Mouse (Mus musculus): ENCODE results near the gene Zbtb5. TPM values are rescaled to one million over a fixed set of nuclear protein-coding genes. Genes with fewer than 3 reads are reported as not detected.
A peak's percentile ranks its signal among the peaks of the same experiment; 100 is the strongest.
"Not testable (repeated sequence)": the region's sequence is repeated elsewhere in the genome, so short reads cannot be mapped to it uniquely, and the experiment has no call there.

Gene Zbtb5
- total RNA-seq, 2 experiments from 2014 or later = 9.7 to 10.3 TPM

DNA sequence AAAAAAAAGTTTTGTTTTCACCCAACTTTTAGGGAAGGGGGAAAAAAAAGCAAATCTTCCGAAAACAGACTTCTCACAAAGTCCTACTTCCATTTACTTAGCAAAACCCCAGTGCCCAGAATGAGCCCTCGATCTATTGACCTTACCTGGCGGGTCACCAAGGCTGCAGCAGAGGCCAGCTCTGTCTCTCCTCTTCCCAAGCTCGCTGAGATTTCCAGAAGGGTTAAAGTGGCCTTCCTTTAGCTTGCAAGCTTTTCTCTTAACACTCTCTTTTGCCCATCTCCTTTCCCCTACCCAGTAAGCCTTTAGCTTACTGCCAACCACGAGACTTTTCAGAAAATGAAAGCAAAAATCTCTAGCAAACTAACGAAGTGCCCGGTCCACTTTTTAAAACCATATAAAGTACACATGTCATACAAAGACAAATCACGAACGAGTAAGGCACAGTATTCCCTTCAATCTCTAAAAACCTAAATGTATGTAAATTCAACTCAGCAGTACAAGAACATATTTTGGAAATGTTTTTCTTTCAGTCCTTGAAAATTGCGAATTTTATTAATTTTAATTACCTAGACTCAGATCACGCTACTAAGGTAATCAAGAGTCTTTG lies 1.3 kb downstream of the Zbtb5 start:
- DNase-seq = no peak

DNA sequence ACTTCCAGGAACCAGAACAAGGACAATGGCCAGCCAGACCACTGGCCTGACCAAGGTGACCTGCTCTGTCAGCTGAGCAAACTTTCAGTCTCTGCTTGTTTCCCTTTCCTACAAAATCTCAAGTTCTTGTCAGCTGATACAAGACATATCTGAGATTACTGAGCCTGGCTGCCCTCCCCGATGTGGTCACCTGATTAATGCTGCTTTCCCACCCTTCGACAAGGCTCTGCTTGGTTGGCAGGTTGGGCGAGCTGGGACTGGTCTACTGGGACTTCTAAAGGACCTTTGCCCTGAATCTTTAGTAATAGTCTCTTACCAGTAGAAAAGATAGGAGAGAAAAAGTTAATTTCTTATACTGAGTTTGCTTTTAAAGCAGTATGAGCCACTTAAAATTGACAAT lies 6.8 kb downstream of the Zbtb5 start:
- DNase-seq = no peak

DNA sequence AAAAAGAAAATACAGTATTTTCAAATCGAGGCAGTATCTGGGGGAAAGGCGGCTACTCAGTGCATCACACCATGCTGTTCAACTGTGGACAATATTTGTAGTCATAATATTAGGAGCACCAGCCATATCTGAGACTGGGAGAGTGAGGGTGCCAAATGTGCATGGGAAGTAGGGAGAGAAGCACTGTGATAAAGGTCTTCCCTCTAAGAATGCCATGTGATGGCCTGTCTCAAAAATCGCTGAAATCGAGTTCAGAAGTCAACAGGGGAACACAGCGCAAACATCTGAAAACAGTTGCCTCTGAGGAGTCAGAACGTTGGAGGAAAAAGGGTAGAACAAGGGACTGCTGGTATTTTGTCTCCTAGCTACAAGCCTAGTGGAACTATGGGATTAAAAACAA lies 12.2 kb downstream of the Zbtb5 start:
- DNase-seq = no peak

DNA sequence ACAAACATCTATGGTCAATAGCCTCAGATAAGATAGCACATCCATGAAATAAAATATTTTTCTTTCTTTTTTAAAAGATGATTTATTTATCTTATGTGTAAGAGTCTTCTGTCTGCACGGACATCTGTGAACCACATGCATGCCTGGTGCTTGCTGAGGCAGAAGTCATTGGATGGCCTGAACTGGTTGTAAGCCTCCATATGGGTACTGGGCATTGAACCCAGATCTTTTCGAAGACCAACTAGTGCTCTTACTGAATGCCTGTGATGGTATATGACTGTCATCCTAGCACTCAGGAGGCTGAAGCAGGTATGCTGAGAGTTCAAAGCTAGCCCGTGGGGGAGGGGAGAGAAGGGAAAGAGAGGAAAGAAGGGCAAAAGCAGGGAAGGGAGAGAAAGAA lies 14.1 kb downstream of the Zbtb5 start:
- no peak for DNase-seq

- no peak for DNase-seq
These were observed 17.4 kb downstream of the Zbtb5 start for GRCm38 (mm10) chr4:44994776-44995175.

DNA sequence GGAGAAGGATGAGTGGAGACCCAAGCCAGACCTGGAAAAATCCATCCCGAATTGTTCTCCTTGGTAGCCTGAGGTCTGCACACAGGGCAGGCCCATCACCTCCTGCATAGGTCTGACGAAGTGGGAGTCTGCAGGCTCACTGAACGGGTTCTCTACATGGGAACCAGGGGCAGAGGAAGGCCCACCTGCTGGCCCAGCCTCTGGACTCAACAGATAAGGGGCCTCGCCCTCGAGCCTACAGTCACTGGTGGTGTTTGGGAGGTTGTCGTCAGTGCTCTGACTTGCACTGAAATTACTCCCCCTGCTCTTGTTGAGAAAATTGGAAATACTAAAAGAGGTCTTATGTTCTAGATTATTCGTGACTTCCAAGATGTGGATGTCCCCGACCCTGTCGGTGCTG lies 18.4 kb downstream of the Zbtb5 start:
- no peak for DNase-seq

DNA sequence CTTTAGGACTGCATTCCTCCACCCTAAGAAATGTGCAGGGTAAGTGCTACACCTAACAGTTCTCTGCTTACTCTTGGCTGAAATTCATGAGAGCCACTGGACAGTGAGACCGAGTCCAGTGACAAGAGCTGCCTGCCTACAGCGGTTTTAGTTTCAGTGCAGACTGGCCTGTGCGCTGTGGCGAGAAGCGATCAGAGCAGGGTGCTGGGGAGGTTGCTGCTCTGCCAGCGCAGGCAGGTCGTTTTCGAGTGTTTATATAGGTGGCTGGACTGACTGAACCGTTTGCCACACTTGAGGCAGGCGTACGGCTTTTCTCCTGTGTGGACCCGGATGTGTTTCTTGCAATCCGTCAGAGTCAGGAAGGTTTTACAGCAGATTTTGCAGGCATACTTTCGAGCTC lies 19.0 kb downstream of the Zbtb5 start:
- not testable (repeated sequence) for DNase-seq

GRCm38 (mm10) chr4:44992330-44992729 lies 19.9 kb downstream of the Zbtb5 start:
- DNase-seq = not testable (repeated sequence)

DNA sequence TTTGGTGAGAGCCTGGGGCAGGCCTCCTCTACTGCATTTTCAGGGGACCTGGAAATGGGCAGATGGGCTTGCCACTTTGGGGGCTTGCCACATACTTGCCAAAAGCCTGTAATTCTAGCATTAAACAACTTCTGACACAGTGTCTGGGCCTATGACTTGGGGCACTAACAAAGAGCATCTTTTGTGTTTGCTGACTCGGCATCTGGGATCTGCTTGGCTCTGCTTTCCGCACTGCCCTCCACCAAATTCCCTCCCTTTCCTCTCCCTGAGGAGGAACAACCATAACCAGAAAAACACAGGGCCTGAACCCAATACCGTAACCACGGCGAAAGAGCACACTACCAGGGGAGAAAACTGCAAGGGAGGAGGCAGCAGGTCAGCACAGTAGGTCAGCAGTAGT lies 21.7 kb downstream of the Zbtb5 start:
- no peak for DNase-seq

DNA sequence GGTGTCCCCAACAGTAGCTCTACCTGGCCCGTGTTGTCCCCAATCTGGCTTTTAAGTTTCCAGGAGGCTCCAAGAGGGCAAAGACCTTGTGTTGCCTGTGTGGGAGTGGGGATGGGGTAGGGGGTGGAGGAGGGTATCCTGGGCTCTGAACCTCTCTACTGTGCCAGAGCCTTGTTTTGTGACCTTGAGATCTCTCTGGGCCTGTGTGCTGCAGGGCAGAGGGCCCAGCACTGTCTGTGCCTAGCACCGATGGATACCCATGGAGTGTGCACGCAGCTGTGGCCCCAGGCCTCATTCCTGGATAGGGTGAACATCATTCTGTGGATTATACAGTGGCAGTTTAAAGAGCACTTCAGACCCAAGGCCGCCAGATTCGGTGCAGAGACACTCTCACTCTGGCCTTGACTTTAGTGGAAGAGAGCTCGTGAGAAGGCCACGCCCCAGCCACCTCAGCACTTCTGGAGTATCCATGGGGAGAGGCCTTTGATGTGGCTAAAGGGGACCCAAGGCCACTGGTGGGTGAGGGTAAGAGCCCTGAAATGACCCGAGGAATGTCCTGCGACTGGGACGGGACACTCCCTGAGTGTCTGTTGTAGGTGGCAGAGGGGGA lies 29.0 kb downstream of the Zbtb5 start:
- no peak for DNase-seq

GRCm38 (mm10) chr4:44982440-44983130 lies 29.6 kb downstream of the Zbtb5 start:
- no peak for DNase-seq

DNA sequence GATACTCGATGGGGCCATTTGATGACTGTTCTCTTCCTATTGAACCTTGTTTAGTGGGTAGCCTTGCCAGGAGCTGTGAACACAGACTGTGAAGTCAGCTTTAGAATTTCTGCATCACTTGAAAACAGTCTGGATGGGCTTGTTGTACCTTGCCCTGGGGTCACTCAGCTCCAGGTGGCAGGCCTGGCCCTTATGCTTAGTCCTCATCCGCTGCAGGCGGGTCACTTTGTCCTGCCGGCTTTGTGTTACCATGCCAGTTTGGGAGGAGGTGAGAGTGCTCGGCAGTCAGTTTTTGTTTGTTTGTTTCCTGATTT lies 30.3 kb downstream of the Zbtb5 start:
- DNase-seq = no peak

- peak; percentile 58 to 70 for DNase-seq
These were observed 30.8 kb downstream of the Zbtb5 start, which contains the start of gene Grhpr for GRCm38 (mm10) chr4:44981280-44981973. Grhpr (plus strand) TSS chr4:44981395.

- no peak for DNase-seq
These were observed 32.3 kb downstream of the Zbtb5 start for GRCm38 (mm10) chr4:44979794-44980338.

DNA sequence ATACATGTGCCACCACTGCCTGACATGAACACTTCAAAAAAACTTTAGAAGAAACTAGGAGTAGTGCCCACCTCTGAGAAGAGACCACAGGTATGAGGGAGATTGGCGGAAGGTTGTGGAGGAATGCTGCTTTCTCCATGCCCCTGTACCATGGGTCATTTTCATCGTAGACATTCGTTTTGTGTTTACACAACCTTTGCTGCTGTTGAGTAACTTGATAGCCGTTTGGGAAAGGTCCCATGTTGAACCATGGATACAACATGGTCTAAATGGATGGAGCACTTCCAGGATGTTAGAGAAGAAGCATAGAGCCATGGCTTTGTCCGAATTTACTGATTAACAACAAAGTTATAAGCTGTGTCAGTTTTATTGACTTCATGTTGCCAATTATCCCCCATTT lies 34.0 kb downstream of the Zbtb5 start:
- DNase-seq = no peak

DNA sequence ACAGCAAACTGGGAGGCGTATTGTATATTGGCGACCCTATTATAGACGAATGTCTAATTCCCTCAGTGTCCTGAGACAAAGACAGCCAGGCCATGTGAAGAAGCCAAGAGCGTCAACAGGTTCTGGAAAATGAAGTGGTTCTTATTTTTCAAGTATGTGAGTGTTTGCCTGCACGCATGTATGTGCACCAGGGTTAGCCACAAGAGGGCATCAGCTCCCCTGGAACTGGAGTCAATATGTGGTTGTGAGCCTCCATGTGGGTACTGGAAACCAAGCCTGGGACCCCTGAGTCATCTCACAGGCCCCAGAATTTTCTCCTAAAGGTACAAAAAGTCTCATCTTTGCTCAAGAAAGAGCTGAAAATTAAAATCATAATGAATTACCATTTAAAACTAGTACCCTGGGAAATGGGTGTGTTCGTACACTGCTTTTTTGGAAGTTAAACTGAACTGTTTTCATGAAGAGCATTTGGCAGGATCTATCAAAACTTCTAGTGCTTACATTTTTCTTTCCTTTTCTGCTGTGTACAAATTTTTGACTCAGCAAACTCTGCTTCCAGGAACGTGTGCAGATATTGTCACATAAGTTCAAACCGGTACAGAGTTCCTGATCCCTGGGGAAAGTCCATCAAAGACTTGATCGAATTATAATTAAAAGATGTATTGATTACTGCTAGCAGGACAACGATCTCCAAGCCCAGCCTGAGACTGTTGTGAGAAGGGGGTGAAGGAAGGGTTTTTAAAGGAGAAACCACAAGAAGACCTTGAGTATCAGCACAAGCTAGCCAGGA lies 35.1 kb downstream of the Zbtb5 start:
- DNase-seq = no peak

- DNase-seq = no peak
These were observed 36.1 kb downstream of the Zbtb5 start for GRCm38 (mm10) chr4:44976026-44976615.

- DNase-seq = no peak
These were observed 37.9 kb downstream of the Zbtb5 start for GRCm38 (mm10) chr4:44974331-44974730.

DNA sequence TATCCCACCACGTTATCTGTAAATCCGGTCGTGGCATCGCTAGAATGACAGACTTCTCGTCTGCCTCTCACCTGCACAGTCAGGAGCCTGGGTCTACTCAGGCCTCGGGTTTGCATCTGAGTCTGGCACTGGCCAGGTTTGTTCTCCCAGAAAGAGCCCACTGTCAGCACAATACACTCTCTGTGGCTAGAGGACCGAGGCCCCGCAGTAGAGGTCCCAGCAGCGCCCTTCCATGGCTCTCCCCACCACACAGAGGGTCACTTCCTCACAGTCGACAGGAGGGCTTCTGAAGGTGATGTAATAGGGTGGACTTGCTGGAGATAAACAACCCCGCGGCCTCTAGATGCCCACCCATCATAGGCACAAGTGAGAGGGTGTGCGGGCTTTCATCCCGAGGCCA lies 38.3 kb downstream of the Zbtb5 start:
- DNase-seq = no peak

- DNase-seq = peak; percentile 88 to 89
These were observed 38.8 kb downstream of the Zbtb5 start for GRCm38 (mm10) chr4:44973450-44973849.

- peak in 1 of 2 experiments; percentile 34 for DNase-seq
These were observed 41.6 kb downstream of the Zbtb5 start for GRCm38 (mm10) chr4:44970612-44971110.

- DNase-seq = no peak
These were observed 42.2 kb downstream of the Zbtb5 start for GRCm38 (mm10) chr4:44970056-44970455.
